Mouse (Mus musculus): ENCODE measurements around the gene Cenpi.
"Not testable (repeated sequence)": the region's sequence is repeated elsewhere in the genome, so short reads cannot be mapped to it uniquely, and the experiment has no call there.

Cenpi gene

DNA sequence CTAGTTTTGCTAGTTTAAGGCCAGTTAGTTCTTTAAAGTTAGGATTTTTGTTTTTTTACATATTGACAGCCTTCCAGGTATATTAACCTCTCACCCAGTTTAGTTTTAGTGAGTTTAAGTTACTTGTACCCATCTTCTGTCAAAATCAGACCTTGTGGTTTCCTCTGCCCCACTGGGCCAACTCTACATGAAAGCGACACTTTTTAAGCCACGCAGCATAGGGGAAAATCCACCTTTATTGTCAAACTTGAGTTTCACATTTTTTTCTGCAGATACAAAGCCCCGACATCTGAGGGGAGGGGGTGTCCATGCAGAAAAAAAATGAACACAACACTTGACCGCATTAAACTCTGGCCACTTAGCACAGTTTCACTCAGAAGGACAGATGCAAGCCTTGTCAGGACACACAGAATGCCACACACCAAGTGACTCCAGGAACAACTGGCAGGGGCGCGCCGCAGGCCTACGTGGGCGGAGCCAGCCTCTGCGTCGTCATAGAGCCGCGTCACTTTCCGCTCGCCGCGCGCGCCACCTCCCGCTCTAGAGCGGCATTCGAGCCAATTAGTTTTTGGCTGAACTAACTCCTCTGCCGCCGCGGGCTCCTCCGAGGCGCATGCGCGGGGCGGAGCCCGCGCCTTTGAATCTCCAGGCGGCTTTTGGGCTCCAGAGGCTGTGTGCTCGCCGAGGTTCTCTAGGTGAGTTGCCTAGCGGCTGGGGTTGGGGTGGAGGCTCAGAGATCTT, at the start of gene Cenpi:
Gene Cenpi (plus strand): TSS at position 551 of the 741 bp plus-strand sequence.
- peak; percentile 86 for DNase-seq

DNA sequence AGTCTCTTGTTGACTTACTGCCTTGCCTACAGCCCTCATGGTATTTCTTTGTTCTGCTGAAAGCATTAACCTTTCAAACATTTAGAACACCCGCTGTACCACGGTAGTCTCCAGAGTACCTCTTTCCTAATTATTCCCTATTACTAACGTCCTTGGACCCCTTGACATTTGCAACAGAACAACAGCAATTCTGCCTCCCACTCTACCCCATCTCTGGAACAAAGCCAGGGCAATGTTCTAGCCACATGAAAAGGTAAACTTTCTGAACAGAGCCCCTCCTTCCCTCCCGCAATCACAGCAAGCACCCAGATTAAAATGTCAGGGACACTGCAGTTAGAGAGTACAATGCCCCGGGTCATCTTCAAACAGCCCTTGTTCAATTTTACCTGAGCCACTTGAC, 46.7 kb upstream of the Cenpi start:
- DNase-seq = no peak

DNA sequence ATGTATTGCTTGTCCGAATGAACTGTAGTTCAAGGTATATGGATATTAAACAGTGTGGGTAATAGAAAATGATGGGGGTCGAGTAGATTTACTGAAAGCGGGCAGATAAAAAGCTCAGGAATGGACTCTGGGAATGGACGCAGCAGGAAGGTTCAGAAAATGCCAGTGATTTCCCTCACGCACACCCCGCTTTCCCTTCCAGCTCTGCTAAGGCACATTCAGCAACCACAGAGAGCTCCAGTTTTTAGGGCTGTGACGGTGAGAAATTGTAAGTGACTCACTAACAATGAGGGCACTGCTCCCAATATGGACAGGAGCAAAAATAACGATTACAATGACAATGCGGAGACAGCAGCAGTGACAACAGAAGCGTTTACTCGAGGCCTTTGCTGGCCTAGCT, 45.8 kb upstream of the Cenpi start:
- DNase-seq = no peak

DNA sequence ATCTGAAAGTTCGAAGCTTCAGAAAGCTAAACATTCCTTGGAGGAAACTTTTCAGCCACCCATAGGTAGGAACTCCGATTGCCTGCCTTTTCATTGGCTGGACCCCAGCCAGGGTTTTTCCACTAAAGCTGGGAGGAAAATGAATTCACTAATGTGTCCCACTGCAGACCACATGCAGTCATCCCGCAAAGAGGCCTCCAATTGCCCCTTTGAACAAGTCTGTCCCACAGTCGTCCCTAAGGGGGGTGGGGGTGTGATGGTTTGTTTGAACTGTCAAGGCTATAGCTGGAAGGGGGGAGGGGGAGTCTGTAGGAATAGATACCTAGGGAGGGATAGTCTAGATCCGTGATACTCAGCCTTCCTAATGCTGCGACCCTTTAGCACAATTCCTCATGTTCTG, 32.2 kb upstream of the Cenpi start:
- peak; percentile 23 for DNase-seq

DNA sequence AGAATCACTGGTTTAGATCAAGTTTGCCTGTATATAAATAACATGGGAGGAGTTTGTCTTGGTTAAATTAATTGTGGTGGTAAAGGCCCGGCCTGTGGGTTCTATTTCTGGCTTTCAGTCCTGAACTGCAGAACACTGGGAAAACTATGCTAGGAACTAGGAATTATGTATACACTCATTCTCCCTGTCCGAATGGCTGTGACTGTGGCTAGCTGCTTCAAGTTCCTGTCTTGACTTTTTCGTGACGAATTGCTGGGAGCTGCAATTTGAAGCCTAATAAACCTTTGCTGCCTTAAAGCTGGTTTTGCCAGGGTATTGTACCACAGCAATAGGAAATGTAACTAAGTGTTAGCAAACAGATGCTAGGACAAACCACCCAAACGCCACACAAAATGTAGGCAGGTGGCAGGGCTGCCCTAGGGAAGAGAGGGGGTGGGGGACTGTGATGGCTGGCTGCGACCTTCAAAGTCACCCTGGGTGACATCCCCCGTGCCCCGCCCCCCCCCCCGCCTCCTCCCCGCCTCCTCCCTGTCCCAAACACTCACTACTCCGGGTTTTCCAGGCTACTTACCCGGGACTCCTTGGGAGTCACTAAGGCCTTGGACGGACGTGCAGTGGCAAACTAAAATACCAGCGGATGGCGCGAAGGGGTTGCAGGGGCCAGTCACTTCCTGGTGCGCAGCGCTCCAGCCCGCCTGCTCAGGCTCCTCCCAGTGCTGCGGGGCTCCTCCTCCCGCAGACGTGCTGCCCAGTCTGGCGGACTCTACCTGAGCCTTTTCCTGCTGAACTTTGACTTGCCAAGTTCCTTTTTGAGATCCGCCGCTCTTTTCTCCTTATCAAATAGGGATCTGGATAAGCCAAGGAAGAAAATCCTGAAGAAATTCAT, 31.4 kb upstream of the Cenpi start, which contains the start of gene Trmt2b:
Gene Trmt2b (minus strand): TSS at position 710 of the 886 bp plus-strand sequence.
- peak; percentile 69 for DNase-seq

DNA sequence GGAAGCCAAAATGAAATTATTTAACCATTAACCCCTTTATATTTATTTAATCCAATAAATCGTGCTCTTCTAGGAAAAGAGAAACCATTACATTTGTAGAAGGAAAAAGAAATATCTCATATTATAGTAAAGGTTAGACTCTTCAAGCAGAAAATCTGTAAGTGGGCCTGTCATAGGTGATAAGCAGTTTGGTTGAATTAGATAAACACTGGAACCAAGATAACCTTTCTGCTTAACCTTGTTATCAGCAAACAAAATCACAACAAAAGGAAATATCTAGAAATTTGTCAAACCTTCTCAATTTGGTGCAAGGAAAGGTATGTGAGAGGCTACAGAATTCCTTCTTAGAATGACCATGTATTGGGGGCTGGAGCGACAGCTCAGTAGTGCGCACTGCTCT, 27.4 kb upstream of the Cenpi start:
- no peak for DNase-seq

DNA sequence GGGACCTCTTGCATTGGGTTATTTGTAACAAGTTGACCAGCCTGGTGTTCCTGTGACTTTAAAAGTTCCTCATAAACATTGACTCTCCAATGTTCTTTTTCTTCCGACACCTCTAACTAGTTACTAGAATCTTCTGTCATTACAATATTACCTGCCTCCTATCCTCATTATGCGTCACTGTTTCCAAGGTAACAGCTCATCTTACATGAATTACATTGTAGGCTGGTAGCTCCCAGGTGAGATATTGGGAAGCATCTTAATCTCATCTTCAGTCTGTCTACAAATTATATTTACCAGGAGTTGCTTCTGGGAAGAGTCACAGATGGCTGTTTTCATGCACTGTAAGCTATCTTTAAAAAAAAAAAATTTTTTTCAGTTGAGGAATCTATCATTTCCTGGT, 22.8 kb upstream of the Cenpi start:
- no peak for DNase-seq

DNA sequence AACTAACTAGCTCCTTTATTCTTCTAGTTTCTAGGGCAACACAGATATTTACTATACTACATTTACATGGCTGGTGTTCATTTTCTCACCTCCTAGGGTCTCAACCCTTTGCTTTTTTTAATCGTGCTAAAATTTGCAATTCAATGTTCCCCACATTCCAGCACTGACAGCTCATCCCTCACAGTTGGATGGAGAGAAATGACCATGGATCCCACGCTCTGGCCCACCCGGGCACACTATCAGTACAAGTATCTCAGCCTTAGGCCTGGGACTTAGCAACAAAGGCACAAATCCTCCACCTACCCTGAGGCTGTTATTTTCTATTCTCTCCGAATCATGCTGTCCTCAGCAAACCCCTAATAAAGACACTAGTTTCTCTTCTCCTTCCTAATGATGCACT, 22.1 kb upstream of the Cenpi start:
- no peak for DNase-seq

DNA sequence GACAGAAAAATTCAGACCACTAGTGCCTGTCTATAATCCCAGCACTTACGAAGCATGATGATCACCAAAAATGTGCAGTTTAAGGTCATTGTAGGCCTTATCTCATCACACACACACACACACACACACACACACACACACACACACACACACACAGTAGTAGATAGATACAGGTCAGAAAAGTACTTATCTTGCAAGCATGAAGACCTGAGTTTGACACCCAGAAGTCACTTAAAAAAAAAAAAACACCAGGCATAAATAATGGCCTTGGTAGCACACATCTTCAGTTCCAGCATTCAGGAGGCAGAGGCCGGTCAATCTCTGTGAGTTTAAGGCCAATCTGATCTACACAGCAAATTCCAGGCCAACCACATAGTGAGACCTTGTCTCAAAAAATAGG, 20.6 kb upstream of the Cenpi start:
- no peak for DNase-seq

DNA sequence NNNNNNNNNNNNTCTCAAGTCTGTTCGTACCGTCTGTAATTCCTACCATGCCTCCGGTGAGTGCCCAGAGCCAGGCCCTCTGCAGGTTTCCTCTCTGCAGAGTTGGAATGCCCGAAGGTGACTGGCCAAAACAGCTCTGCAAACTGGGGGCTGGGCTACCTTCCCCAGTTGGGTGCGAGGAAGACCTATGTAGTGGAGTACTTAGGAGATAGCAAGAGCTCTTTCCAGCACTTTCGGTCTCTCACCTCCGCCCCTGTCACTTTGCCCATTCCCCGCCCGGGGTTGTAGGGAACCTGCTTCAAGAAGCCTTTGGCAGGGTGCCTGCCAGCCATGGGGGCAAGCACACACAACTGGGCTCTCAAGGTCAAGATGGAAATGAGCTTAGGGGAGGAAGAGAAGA, 11.6 kb upstream of the Cenpi start:
- DNase-seq = peak; percentile 73

DNA sequence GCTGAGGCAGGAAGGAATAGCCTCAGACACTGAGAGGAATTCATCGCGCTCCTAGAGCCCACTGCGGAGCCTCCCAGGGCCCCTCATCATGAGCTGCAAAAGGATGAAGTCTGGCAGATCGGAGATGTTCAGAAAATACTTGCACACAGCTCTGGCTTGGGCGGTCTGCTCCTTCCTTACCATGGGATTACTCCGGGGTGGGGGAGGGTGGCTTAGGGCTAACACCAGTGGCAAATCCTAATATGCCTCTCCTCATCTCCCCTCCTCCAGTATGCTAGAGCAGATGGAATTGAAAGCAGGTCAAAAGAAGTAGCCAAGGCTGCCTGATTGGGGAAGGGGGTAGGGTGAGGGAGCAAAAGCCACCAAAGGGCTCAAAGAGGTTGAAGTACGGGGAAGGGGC, 11.1 kb upstream of the Cenpi start:
- peak; percentile 35 for DNase-seq

DNA sequence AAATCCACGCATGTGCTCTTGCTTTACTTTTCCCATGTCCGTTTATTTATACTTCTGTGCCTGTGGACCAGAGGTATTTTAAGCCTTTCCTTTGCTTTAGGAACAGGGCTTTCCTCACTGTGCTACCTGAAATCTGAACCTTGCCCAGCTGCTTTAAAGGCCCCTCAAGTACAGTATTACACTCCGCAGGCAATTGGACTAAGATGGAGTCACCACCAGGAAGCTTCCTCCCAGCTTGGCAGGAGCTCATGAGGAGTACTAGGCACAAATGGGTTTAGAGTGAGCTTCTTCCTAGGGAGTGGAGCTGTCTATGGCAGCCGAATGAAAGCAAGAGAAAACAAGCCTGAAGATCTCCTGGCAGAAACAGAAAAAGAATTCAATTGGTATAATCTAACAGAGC, 10.7 kb upstream of the Cenpi start:
- DNase-seq = peak; percentile 36

DNA sequence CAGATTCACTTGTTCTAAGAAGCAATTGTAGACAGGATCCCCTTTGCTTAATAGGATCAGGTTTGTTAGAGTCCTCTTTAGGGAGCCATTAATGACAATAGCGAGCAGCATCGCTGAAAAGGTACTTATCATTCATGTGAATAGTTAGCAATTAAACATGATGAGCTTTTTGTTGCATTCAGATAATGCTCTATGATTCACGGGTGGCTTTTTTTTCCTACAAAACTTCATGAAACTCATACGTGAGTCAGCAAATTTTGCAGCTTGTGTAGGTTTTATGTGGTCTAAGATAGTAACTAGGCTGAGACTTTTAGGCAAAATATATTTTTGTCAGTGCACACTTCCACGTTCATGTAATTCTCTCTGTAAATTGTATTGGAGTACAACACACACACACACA, 7.7 kb upstream of the Cenpi start:
- no peak for DNase-seq

DNA sequence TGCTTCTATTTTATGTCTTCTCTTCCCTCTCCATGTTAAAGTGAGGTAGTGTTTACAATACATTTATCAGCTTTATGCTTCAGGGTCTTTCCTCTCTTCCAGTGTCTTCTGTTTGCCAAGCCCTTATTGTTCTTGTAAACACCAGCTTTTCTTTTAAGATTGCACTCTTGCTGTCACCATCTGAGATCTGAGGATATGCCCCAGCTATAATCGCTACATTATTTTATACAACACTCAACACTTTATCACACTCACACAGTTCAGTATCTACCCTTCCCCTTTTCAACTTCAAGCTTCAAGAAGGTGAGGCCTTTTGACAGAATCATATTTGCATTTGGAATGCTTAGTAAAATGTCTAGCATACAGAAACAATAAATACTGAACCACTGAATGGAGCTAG, 4.6 kb upstream of the Cenpi start:
- no peak for DNase-seq

DNA sequence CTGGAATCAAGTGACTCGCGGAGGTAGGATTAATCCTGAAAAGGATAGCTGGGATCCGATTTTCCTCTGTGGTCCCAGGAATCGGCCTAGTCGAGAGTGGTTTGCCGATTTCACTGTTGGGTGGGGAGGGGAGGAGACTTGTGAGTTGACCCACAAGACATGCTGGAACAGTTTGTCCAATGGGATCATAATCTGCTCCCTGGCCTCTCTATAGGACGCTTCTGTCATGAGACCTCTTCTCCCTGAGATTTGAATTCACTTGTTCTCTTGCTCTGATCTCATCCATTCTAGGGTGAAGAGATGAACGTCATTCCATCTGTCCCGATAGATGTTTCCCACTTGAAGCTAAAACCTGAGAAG, 371 bp downstream of the Cenpi start:
- no peak for DNase-seq

DNA sequence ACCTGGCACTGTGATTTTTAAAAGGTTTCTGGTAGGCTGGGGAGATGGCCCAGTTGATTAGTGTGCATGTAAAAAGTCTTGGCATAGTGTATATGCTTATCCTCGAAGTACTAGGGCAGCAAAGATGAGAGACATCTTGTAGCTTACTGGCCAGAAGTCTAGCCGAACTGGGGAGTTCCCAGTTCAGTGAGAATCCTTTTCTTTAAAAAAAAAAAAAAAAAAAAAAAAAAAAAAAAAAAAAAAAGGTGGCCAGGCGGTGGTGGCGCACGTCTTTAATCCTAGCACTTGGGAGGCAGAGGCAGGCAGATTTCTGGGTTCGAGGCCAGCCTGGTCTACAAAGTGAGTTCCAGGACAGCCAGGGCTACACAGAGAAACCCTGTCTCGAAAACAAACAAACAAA, 3.3 kb downstream of the Cenpi start:
- DNase-seq = not testable (repeated sequence)

DNA sequence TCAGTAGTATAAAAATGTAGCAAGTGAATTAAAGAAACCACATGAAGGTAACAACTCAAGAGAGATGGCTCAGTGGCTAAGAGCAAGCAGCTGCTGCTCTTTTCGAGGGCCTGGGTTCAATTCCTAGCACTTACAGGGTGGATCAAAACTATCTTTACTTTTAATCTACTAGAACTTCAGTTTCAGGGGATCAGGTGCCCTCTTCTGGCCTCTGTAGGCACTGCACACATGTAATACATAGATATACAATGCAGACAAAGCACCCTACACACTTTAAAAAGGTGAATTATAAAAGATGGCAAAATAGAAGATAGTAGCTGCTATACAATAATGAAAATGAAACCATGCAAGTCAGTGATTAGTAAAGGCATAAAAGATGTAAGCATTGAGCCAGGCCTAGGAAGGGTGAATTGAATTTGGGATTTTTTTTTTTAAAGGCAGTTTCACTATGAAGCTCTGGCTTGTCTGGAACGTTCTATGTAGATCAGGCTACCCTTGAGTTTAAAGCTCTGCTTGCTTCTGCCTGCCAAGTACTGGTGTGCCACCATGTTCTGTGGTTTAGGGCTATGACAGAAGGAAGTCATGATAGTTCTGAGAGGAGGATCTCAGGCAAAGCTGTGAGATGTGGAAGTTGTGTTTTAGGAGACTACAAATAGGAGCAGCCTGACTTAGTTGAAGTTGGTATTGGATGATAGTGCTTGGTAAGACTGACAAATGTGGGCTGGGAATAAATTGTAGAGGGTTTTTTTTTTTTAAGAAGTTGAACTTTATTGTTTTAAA, 11.5 kb downstream of the Cenpi start:
- DNase-seq = no peak

DNA sequence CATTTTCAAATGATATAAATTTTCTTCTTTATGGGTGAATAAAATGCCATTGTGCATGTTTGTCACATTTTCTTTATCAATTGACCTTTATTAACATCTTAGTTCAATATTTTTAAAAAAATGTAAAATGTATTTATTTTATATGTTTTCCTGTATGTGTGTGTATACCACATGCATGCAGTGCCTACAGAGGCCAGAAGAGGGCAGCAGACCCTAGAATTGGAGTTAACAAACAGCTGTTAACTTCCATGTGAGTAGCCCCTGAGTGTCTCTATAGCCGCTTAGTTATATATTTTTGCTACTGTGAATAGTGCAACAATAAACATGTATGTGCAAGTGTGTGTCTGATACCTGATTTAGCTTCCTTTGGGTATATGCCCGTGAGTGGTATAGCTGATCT, 25.4 kb downstream of the Cenpi start:
- DNase-seq = no peak

DNA sequence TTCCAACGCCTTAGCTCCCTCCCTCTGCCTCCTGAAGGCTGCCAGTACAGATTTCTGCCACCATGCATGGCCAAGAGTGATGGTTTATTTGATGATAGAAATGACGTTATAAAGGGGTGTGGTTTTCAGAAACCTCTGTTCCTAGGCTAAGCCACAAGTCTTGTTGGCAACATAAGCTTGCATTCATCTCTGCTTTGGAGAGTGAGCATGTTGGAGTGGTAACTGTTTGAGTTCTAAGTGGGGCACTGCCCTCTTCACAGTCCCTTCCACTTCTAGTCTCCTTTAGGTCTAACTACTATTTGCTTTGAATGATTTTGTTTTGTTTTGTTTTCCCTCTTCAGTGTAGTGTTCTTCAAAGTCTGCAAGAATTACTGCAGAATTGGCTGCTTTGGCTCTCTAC, 34.9 kb downstream of the Cenpi start:
- DNase-seq = no peak

DNA sequence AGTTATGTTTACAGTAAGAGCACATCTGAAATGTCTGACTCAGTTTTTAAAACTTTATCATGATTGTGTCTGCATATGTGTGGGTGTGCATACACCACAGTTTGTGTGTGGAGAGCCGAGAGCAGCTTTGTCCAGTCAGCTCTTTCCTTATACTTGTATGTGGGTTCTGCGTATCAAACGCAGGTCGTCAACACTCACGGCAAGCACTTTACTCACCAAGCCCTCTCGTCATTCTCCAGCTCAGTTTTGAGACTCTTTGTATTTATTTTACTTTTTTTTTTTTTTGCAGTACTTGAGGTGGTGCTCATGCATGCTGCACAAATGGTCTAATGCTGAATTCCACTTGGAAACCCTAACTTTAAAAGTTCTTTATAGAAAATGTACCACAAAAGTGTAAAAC, 42.3 kb downstream of the Cenpi start:
- DNase-seq = no peak

DNA sequence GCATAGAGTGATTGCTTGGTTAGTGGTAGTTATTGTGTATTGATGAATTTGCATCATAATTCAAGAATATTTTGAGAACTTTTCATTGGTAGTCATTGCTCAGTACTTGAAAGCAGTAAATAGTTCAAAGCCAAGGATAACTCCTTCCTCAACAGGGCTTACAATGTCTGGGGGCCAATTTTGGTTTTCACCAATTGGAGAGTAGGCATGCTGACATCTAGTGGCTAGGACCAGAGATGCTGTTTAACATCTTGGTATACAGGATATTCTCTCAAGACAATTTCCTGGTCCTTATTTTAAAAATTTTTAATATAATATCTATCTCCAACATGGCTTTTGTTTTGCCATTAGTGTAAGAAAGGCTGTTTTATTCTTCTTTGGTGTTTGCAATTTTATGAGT, 46.0 kb downstream of the Cenpi start:
- no peak for DNase-seq

DNA sequence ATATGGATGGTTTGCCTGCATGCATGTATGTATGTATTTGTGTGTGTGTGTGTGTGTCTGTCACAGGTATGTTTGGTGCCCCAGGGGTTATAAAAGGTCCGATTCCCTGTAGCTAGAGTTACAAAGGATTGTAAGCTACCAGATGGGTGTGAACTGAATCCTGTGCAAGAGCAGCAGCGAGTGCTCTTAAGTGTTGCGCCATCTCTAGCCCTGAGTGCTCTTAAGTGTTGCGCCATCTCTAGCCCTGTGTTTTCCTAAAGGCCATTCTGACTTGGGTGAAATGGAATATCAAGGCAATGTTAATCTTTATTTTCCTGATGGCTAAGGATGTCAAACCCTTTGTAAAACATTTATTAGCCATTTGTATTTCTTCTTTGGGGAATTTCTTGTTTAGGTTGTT, 51.5 kb downstream of the Cenpi start:
- no peak for DNase-seq

DNA sequence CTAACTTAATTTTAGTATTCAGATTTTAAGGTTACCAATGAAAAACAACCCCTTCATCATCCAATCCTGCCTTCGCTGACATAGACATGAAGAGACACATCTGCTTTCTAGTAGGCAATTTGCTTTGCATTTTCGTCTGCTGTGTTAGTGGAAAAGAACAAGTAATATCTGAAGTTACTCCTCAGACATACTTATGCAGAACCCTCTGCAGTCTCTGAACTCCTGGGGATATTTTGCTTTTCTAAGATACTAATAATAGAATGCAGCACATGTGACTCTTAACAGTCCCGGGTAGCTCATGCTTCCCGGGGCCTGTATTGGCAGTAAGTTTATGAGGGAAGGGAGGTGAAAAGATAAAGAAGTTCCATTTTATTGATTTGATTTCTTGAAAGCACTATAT, 54.3 kb downstream of the Cenpi start:
- no peak for DNase-seq

DNA sequence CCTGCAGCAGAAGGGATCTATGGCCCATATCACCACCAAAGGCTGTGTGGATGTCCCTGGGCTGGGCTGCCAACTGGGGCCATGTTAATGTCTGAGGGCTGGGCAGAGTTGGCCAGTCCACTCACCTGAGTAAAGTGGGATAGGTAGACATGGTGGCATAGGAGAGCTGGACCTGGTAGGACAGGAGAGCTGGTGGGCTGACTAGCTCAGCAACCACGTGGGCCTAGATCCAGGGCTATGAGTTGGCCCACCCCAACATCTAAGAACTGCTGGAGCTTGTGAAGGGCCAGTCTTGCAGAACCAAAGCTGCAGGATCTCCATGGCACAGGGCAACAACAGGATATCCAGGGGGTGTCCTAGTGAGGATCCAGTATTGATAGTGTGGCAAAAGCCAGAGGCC, 57.5 kb downstream of the Cenpi start:
- DNase-seq = no peak

All from cerebellum, adult 11-12 months (tissue).